Mouse (Mus musculus): ENCODE measurements around the gene Prr15.

DNA sequence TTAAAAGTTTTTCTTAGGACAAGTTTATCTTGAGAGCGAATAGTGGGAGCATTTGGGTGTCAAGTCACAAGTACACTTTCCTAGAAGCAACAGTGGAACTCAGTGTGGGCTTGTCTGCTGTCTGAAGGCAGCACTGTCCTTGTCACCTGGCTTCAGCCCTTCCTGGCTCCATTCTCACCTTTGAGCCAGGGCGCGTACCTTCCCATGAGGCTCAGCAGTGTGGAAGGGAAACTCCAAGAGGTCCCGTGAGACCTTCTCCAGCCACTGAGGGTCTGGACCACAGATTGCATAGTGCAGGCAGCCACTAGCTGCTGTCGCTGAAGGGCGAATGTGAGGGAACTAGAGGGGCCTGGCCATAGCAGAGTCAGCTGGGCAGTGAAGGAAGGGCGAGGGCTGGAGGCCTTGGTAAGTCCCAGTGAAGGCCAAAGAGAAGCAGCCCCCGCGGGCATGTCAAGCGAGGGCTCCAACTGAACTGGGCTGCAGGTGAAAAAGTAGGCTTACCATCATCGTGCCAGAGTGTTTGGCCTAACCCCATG is 7.5 kb downstream of the Prr15 start:
- TF ChIP-seq CTCF (IDR thresholded peaks at IDR 0.05; ENCODE audit: extremely low read depth, insufficient read length, insufficient replicate concordance, low read depth, low read length) (no peak), POLR2A (IDR thresholded peaks at IDR 0.05; ENCODE audit: low read depth, low read length) (no peak)
